Mouse (Mus musculus): ENCODE measurements around the gene Bola2. TPM values are rescaled to one million over a fixed set of nuclear protein-coding genes. Genes with fewer than 3 reads are reported as not detected.

Bola2 gene
- total and polyA plus RNA-seq, 3 experiments = 163 to 436 TPM; not detected in 1

- no peak for DNase-seq (ENCODE audit: low read depth, low spot score)
- no peak overlapping the region for H3K4me3 ChIP-seq (ENCODE audit: control insufficient read depth in 1 of 2, insufficient read depth in 1 of 2, low read depth in 2 of 2, low read length in 2 of 2)
- no peak overlapping the region for H3K9ac ChIP-seq (ENCODE audit: control insufficient read depth, low read depth, low read length, poor library complexity, severe bottlenecking)
These were observed 51.6 kb downstream of the Bola2 start for GRCm38 (mm10) chr7:126746798-126747197.

GRCm38 (mm10) chr7:126748824-126749223 lies 53.6 kb downstream of the Bola2 start:
- no peaks in the 10 kb centered on the region for H3K4me1 ChIP-seq (ENCODE audit: control insufficient read depth in 1 of 2, insufficient read depth in 2 of 2, low read length in 2 of 2)
- H3K4me3 ChIP-seq (ENCODE audit: control insufficient read depth in 1 of 2, insufficient read depth in 1 of 2, low read depth in 2 of 2, low read length in 2 of 2) = no peak overlapping the region
- H3K27me3 ChIP-seq (ENCODE audit: control insufficient read depth in 1 of 2, insufficient read depth in 2 of 2, low read length in 2 of 2) = peaks cover 0 to 2% of the 10 kb centered on the region in 2 experiments; a peak in 1 of 4 replicates
- no peak overlapping the region for H3K9ac ChIP-seq (ENCODE audit: control insufficient read depth, low read depth, low read length, poor library complexity, severe bottlenecking)
- no peak for DNase-seq (ENCODE audit: low read depth, low spot score)
- H3K79me2 ChIP-seq (ENCODE audit: control insufficient read depth, insufficient read depth, low read length, poor library complexity) = no peaks in the 10 kb centered on the region
- no peaks in the 10 kb centered on the region for H3K36me3 ChIP-seq (ENCODE audit: control insufficient read depth in 1 of 2, insufficient read depth in 2 of 2, low read length in 2 of 2)
- H3K9me3 ChIP-seq (replicated peaks; ENCODE audit: insufficient read depth, low read length) = no peaks in the 10 kb centered on the region
- TF ChIP-seq NELFE (IDR thresholded peaks at IDR 0.05; ENCODE audit: low read depth, low read length) = no peak
- TF ChIP-seq GATA1 (IDR thresholded peaks at IDR 0.05; ENCODE audit: low read depth, low read length) = no peak
- TF ChIP-seq USF1 (IDR thresholded peaks at IDR 0.05; ENCODE audit: low read depth, low read length) = no peak
- TF ChIP-seq ELF1 (IDR thresholded peaks at IDR 0.05; ENCODE audit: low read depth, low read length) = no peak
- TF ChIP-seq NRF1 (IDR thresholded peaks at IDR 0.05; ENCODE audit: insufficient read depth, low read depth, low read length, poor library complexity, severe bottlenecking) = no peak
- no peak for TF ChIP-seq SMC3 (IDR thresholded peaks at IDR 0.05; ENCODE audit: low read depth, low read length)
- TF ChIP-seq MEF2A (IDR thresholded peaks at IDR 0.05; ENCODE audit: extremely low read depth, insufficient replicate concordance, low read depth, low read length, poor library complexity, severe bottlenecking) = no peak
- no peak for TF ChIP-seq EP300 (IDR thresholded peaks at IDR 0.05; ENCODE audit: low read depth in 1 of 2, low read length in 2 of 2)
- no peak for TF ChIP-seq POLR2AphosphoS5 (IDR thresholded peaks at IDR 0.05; ENCODE audit: borderline replicate concordance, low read depth, low read length)
- TF ChIP-seq ZNF384 (IDR thresholded peaks at IDR 0.05; ENCODE audit: low read depth, low read length) = no peak
- no peak for TF ChIP-seq ETS1 (IDR thresholded peaks at IDR 0.05; ENCODE audit: low read depth, low read length)
- no peak for TF ChIP-seq ZC3H11A (IDR thresholded peaks at IDR 0.05; ENCODE audit: low read depth, low read length)
- TF ChIP-seq TAL1 (IDR thresholded peaks at IDR 0.05; ENCODE audit: low read length) = no peak
- TF ChIP-seq RCOR1 (IDR thresholded peaks at IDR 0.05; ENCODE audit: low read depth, low read length) = no peak
- no peak for TF ChIP-seq GABPA (IDR thresholded peaks at IDR 0.05; ENCODE audit: low read depth, low read length)
- H3K27ac ChIP-seq (ENCODE audit: control insufficient read depth, low read depth, low read length) = no peak overlapping the region

More at GRCm38 (mm10) chr7:126746798-126747197, 51.6 kb downstream of the Bola2 start:
- Histone ChIP-seq H3K36me3 (ENCODE audit: control insufficient read depth in 1 of 2, insufficient read depth in 2 of 2, low read length in 2 of 2) (no peaks in the 10 kb centered on the region), H3K4me1 (ENCODE audit: control insufficient read depth in 1 of 2, insufficient read depth in 2 of 2, low read length in 2 of 2) (no peaks in the 10 kb centered on the region), H3K27me3 (ENCODE audit: control insufficient read depth in 1 of 2, insufficient read depth in 2 of 2, low read length in 2 of 2) (peaks cover 0 to 2% of the 10 kb centered on the region in 2 experiments; a peak in 1 of 4 replicates), H3K79me2 (ENCODE audit: control insufficient read depth, insufficient read depth, low read length, poor library complexity) (no peaks in the 10 kb centered on the region), H3K9me3 (replicated peaks; ENCODE audit: insufficient read depth, low read length) (no peaks in the 10 kb centered on the region), H3K27ac (ENCODE audit: control insufficient read depth, low read depth, low read length) (no peak overlapping the region)
- TF ChIP-seq HCFC1 (IDR thresholded peaks at IDR 0.05; ENCODE audit: low read depth, low read length) (no peak), USF2 (IDR thresholded peaks at IDR 0.05; ENCODE audit: borderline replicate concordance in 1 of 2, insufficient read depth in 1 of 2, low read depth in 1 of 2, low read length in 2 of 2) (no peak), TCF12 (IDR thresholded peaks at IDR 0.05; ENCODE audit: low read depth, low read length) (no peak), UBTF (IDR thresholded peaks at IDR 0.05; ENCODE audit: borderline replicate concordance, insufficient read depth, low read depth, low read length) (no peak), CTCF (IDR thresholded peaks at IDR 0.05 in 2 of 3, conservative IDR thresholded peaks at IDR 0.05 in 1 of 3; ENCODE audit: control insufficient read depth in 1 of 3, insufficient read depth in 1 of 3, low read depth in 2 of 3, low read length in 3 of 3, poor library complexity in 1 of 3, severe bottlenecking in 1 of 3) (no peak), SIN3A (IDR thresholded peaks at IDR 0.05; ENCODE audit: low read length) (no peak), RAD21 (IDR thresholded peaks at IDR 0.05; ENCODE audit: low read depth, low read length) (no peak), ETS1 (IDR thresholded peaks at IDR 0.05; ENCODE audit: low read depth, low read length) (no peak), NRF1 (IDR thresholded peaks at IDR 0.05; ENCODE audit: insufficient read depth, low read depth, low read length, poor library complexity, severe bottlenecking) (no peak), ZMIZ1 (IDR thresholded peaks at IDR 0.05; ENCODE audit: low read depth, low read length) (no peak), ZNF384 (IDR thresholded peaks at IDR 0.05; ENCODE audit: low read depth, low read length) (no peak), JUND (IDR thresholded peaks at IDR 0.05; ENCODE audit: low read depth, low read length) (no peak), CHD1 (IDR thresholded peaks at IDR 0.05; ENCODE audit: low read depth, low read length) (no peak), MAZ (IDR thresholded peaks at IDR 0.05; ENCODE audit: low read depth, low read length) (no peak), BHLHE40 (IDR thresholded peaks at IDR 0.05; ENCODE audit: borderline replicate concordance, low read depth, low read length) (no peak), GATA1 (IDR thresholded peaks at IDR 0.05; ENCODE audit: low read depth, low read length) (no peak), ELF1 (IDR thresholded peaks at IDR 0.05; ENCODE audit: low read depth, low read length) (no peak), TBP (IDR thresholded peaks at IDR 0.05; ENCODE audit: low read depth, low read length) (no peak)

Data from MEL (cell line).